Mouse (Mus musculus): Measurements from ENCODE around the gene Lix1l. TPM values are rescaled to one million over a fixed set of nuclear protein-coding genes. Genes with fewer than 3 reads are reported as not detected.
A peak's percentile ranks its signal among the peaks of the same experiment; 100 is the strongest.

Gene Lix1l
- total and polyA plus RNA-seq, 3 experiments, result 0.49 to 3.6 (median 2.4) TPM

- TF ChIP-seq POLR2AphosphoS5 (IDR thresholded peaks at IDR 0.05; ENCODE audit: insufficient replicate concordance, low read depth, low read length) (no peak), TAL1 (conservative IDR thresholded peaks at IDR 0.05; ENCODE audit: low read depth, low read length) (no peak), GATA2 (IDR thresholded peaks at IDR 0.05; ENCODE audit: borderline replicate concordance, low read depth, low read length) (no peak), CTCF (IDR thresholded peaks at IDR 0.05; ENCODE audit: low read depth, low read length) (no peak), GATA1 (IDR thresholded peaks at IDR 0.05; ENCODE audit: borderline replicate concordance, low read length) (no peak)
- H3K9me3 ChIP-seq (replicated peaks), result peaks cover 8% of the 10 kb centered on the region
- H3K27me3 ChIP-seq (ENCODE audit: insufficient read depth, low read length), result peaks cover 62% of the 10 kb centered on the region
- ATAC-seq (ENCODE audit: extremely low read depth, insufficient number of reproducible peaks, low FRiP score, poor library complexity, severe bottlenecking) (no peak), DNase-seq (ENCODE audit: low spot score) (no peak)
- no peak overlapping the region; the same call in 1 of the 2 replicates for H3K4me3 ChIP-seq (ENCODE audit: low read depth, low read length)
- H3K36me3 ChIP-seq (replicated peaks), result no peaks in the 10 kb centered on the region
- peaks cover 62% of the 10 kb centered on the region for H3K4me1 ChIP-seq (ENCODE audit: insufficient read depth, low read depth, low read length)
Measured at GRCm38 (mm10) chr3:96598156-96599068, 2.5 kb upstream of the Lix1l start.

DNA sequence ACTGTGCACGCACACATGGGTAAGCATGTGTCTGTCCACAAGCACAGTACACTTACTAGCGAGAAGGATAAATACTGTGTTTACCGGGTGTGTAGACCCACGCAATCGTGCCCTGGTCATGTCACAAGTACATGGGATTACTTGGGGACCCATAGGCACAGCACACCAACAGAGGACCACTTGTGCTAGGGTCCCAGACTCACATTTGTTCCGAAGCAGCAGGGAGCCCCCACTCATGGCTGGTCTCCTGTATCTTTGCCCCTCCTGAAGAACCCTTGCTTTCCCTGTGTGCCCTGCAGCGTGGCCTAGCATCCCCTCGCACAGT is 1.9 kb upstream of the Lix1l start:
- ATAC-seq (ENCODE audit: extremely low read depth, insufficient number of reproducible peaks, low FRiP score, poor library complexity, severe bottlenecking), result no peak
- Histone ChIP-seq H3K36me3 (replicated peaks) (no peaks in the 10 kb centered on the region), H3K9me3 (replicated peaks) (peaks cover 8% of the 10 kb centered on the region), H3K27me3 (ENCODE audit: insufficient read depth, low read length) (peaks cover 63% of the 10 kb centered on the region), H3K4me3 (ENCODE audit: low read depth, low read length) (no peak overlapping the region), H3K4me1 (ENCODE audit: insufficient read depth, low read depth, low read length) (peaks cover 62% of the 10 kb centered on the region)
- TF ChIP-seq GATA1 (IDR thresholded peaks at IDR 0.05; ENCODE audit: borderline replicate concordance, low read length), result no peak
- TF ChIP-seq POLR2AphosphoS5 (IDR thresholded peaks at IDR 0.05; ENCODE audit: insufficient replicate concordance, low read depth, low read length), result no peak
- TF ChIP-seq TAL1 (conservative IDR thresholded peaks at IDR 0.05; ENCODE audit: low read depth, low read length), result no peak
- TF ChIP-seq CTCF (IDR thresholded peaks at IDR 0.05; ENCODE audit: low read depth, low read length), result no peak
- TF ChIP-seq GATA2 (IDR thresholded peaks at IDR 0.05; ENCODE audit: borderline replicate concordance, low read depth, low read length), result no peak
- no peak for DNase-seq (ENCODE audit: low spot score)

DNA sequence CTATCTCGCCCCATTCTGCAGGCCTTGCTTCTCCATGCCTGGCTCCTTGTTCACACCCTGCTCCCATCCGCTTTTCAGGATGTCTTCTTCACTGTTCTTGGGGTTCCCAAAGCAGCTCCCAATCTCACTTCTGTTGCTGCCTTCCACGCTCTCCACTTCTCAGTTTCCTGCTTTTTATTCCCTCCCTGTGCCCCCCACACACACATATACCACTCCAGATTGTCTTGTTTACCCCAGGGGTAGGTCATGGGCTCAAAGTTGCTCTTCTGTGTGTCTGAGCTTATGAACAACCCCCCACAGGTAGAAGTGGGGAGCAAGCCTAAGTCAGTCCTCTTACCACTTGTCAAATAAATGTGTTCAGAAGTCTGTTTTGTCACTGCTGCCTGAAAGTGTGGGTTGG is 1.5 kb upstream of the Lix1l start:
- TF ChIP-seq CTCF (IDR thresholded peaks at IDR 0.05; ENCODE audit: low read depth, low read length) (no peak), GATA1 (IDR thresholded peaks at IDR 0.05; ENCODE audit: borderline replicate concordance, low read length) (no peak), TAL1 (conservative IDR thresholded peaks at IDR 0.05; ENCODE audit: low read depth, low read length) (no peak), POLR2AphosphoS5 (IDR thresholded peaks at IDR 0.05; ENCODE audit: insufficient replicate concordance, low read depth, low read length) (no peak), GATA2 (IDR thresholded peaks at IDR 0.05; ENCODE audit: borderline replicate concordance, low read depth, low read length) (no peak)
- Histone ChIP-seq H3K4me1 (ENCODE audit: insufficient read depth, low read depth, low read length) (peaks cover 59% of the 10 kb centered on the region), H3K9me3 (replicated peaks) (peaks cover 8% of the 10 kb centered on the region), H3K4me3 (ENCODE audit: low read depth, low read length) (no peak overlapping the region), H3K36me3 (replicated peaks) (no peaks in the 10 kb centered on the region), H3K27me3 (ENCODE audit: insufficient read depth, low read length) (peaks cover 63% of the 10 kb centered on the region)
- ATAC-seq (ENCODE audit: extremely low read depth, insufficient number of reproducible peaks, low FRiP score, poor library complexity, severe bottlenecking), result no peak
- DNase-seq (ENCODE audit: low spot score), result no peak

GRCm38 (mm10) chr3:96601251-96601787 is 370 bp downstream of the Lix1l start:
- H3K4me3 ChIP-seq (ENCODE audit: low read depth, low read length), result peak overlapping the region; percentile 76
- peaks cover 51% of the 10 kb centered on the region for H3K4me1 ChIP-seq (ENCODE audit: insufficient read depth, low read depth, low read length)
- H3K36me3 ChIP-seq (replicated peaks), result no peaks in the 10 kb centered on the region
- H3K9me3 ChIP-seq (replicated peaks), result peaks cover 8% of the 10 kb centered on the region
- no peak for TF ChIP-seq TAL1 (conservative IDR thresholded peaks at IDR 0.05; ENCODE audit: low read depth, low read length)
- no peak for TF ChIP-seq GATA2 (IDR thresholded peaks at IDR 0.05; ENCODE audit: borderline replicate concordance, low read depth, low read length)
- TF ChIP-seq CTCF (IDR thresholded peaks at IDR 0.05; ENCODE audit: low read depth, low read length), result no peak
- TF ChIP-seq GATA1 (IDR thresholded peaks at IDR 0.05; ENCODE audit: borderline replicate concordance, low read length), result no peak
- no peak for TF ChIP-seq POLR2AphosphoS5 (IDR thresholded peaks at IDR 0.05; ENCODE audit: insufficient replicate concordance, low read depth, low read length)
- ATAC-seq (ENCODE audit: extremely low read depth, insufficient number of reproducible peaks, low FRiP score, poor library complexity, severe bottlenecking) (no peak), DNase-seq (ENCODE audit: low spot score) (peak; percentile 40)
- H3K27me3 ChIP-seq (ENCODE audit: insufficient read depth, low read length), result peaks cover 56% of the 10 kb centered on the region

DNA sequence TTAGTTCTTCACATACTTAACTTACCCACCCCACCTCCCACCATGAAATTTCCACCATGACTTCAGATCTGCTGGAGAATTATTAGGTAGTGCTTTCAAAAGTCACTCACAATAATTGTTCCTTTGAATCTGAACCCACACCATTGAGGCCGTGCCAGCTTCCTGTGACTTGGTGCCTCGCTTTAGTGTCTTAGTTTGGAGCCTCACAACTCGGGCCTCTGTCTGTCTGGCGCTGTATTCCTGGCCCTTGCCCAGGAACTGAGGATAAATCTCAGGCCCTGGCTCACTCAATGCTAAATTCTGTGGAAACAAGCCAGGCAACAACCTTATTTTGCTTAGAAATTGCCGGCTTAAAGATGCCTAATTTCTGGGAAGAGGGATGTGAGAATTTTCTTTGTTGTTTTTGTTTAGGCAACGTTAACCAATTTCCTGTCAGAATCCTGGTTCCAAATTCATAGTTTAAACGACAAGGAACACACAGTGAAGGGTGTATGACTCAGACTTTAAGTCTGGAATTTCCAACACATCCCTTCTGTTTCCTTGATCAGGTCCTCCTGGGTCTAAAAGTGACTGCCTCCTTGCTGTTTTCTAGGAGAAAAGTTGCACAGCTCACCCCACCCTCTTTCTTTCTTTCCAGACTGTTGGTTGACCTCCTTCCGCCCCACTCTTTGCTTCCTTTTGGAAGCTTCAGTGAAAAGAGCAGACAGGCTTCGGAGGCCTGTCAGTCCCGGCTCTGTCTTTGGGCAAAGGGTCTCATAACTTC is 1.2 kb downstream of the Lix1l start:
- H3K27me3 ChIP-seq (ENCODE audit: insufficient read depth, low read length), result peaks cover 48% of the 10 kb centered on the region
- no peak for ATAC-seq (ENCODE audit: extremely low read depth, insufficient number of reproducible peaks, low FRiP score, poor library complexity, severe bottlenecking)
- no peak for DNase-seq (ENCODE audit: low spot score)
- H3K9me3 ChIP-seq (replicated peaks), result peaks cover 8% of the 10 kb centered on the region
- H3K4me3 ChIP-seq (ENCODE audit: low read depth, low read length), result no peak overlapping the region
- TF ChIP-seq CTCF (IDR thresholded peaks at IDR 0.05; ENCODE audit: low read depth, low read length), result no peak
- no peak for TF ChIP-seq GATA2 (IDR thresholded peaks at IDR 0.05; ENCODE audit: borderline replicate concordance, low read depth, low read length)
- TF ChIP-seq POLR2AphosphoS5 (IDR thresholded peaks at IDR 0.05; ENCODE audit: insufficient replicate concordance, low read depth, low read length), result no peak
- peaks cover 43% of the 10 kb centered on the region for H3K4me1 ChIP-seq (ENCODE audit: insufficient read depth, low read depth, low read length)
- H3K36me3 ChIP-seq (replicated peaks), result no peaks in the 10 kb centered on the region

- Histone ChIP-seq H3K27me3 (ENCODE audit: insufficient read depth, low read length) (peaks cover 42% of the 10 kb centered on the region), H3K4me3 (ENCODE audit: low read depth, low read length) (no peak overlapping the region)
Measured at GRCm38 (mm10) chr3:96602704-96603084, 1.7 kb downstream of the Lix1l start.

More at GRCm38 (mm10) chr3:96602704-96603084, 1.7 kb downstream of the Lix1l start:
- peaks cover 3% of the 10 kb centered on the region for H3K9me3 ChIP-seq (replicated peaks)
- DNase-seq (ENCODE audit: low spot score), result no peak
- TF ChIP-seq GATA1 (IDR thresholded peaks at IDR 0.05; ENCODE audit: borderline replicate concordance, low read length), result no peak
- no peak for TF ChIP-seq GATA2 (IDR thresholded peaks at IDR 0.05; ENCODE audit: borderline replicate concordance, low read depth, low read length)
- no peak for TF ChIP-seq POLR2AphosphoS5 (IDR thresholded peaks at IDR 0.05; ENCODE audit: insufficient replicate concordance, low read depth, low read length)
- no peak for TF ChIP-seq TAL1 (conservative IDR thresholded peaks at IDR 0.05; ENCODE audit: low read depth, low read length)
- no peak for TF ChIP-seq CTCF (IDR thresholded peaks at IDR 0.05; ENCODE audit: low read depth, low read length)
- no peaks in the 10 kb centered on the region for H3K36me3 ChIP-seq (replicated peaks)
- H3K4me1 ChIP-seq (ENCODE audit: insufficient read depth, low read depth, low read length), result peaks cover 37% of the 10 kb centered on the region
- ATAC-seq (ENCODE audit: extremely low read depth, insufficient number of reproducible peaks, low FRiP score, poor library complexity, severe bottlenecking), result no peak

Data from G1E (cell line).